Mouse (Mus musculus) neural tube, embryonic 13.5 days (tissue): Measurements from ENCODE around the gene Gm28308. TPM values are rescaled to one million over a fixed set of nuclear protein-coding genes. Genes with fewer than 3 reads are reported as not detected.
A peak's percentile ranks its signal among the peaks of the same experiment; 100 is the strongest.

Experiments
- ATAC-seq: fragments of 200-750 bp; cut with Nextera tagmentation; 2 replicates; pipeline ENCODE4 v1.8.0; 2017; ENCODE audit warnings: low read depth, mild to moderate bottlenecking, moderate TSS enrichment, moderate library complexity
- H3K27ac ChIP-seq: fragments of 300-500 bp; sonication (generic); replicated peaks from 2 replicates; pipeline ENCODE4 v1.5.1; 2015; ENCODE audit warnings: moderate library complexity, mild to moderate bottlenecking, inconsistent platforms
- H3K27me3 ChIP-seq: fragments of 300-500 bp; sonication (generic); 2 replicates; pipeline ENCODE4 v1.6.1; 2015; ENCODE audit warnings: mild to moderate bottlenecking, inconsistent platforms
- H3K36me3 ChIP-seq: fragments of 300-500 bp; sonication (generic); 2 replicates; pipeline ENCODE4 v1.6.1; 2015; ENCODE audit warnings: mild to moderate bottlenecking, inconsistent platforms
- H3K4me1 ChIP-seq: fragments of 300-500 bp; sonication (generic); replicated peaks from 2 replicates; pipeline ENCODE4 v1.6.1; 2015; ENCODE audit warnings: inconsistent platforms
- H3K4me2 ChIP-seq: fragments of 300-500 bp; sonication (generic); 2 replicates; pipeline ENCODE4 v1.6.1; 2015; ENCODE audit warnings: inconsistent platforms, mild to moderate bottlenecking, moderate library complexity
- H3K4me3 ChIP-seq: fragments of 300-500 bp; sonication (generic); 2 replicates; pipeline ENCODE4 v1.5.1; 2015; ENCODE audit warnings: mild to moderate bottlenecking, inconsistent platforms
- H3K9ac ChIP-seq: fragments of 300-500 bp; sonication (generic); 2 replicates; pipeline ENCODE4 v1.6.1; 2015; ENCODE audit warnings: moderate library complexity, mild to moderate bottlenecking, inconsistent platforms
- H3K9me3 ChIP-seq: fragments of 300-500 bp; sonication (generic); 2 replicates; pipeline ENCODE4 v1.6.1; 2016; ENCODE audit warnings: inconsistent platforms
- WGBS: fragments of 180-500 bp; shearing (Covaris S2); methylation state at CpG from one replicate; pipeline ENCODE4 v1.1.7; 2015; 5-methylcytosine and 5-hydroxymethylcytosine counted together
- polyA plus RNA-seq: library from polyadenylated mRNA; unstranded; fragments of >200 nt; fragmentation: Nextera tagmentation; extraction: Ambion mirVana; gene quantifications from 2 replicates; pipeline ENCODE4 v1.2.1, GENCODE M21; 2015

Gene Gm28308
- polyA plus RNA-seq, 1 experiment from 2014 or later, result not detected

- Histone ChIP-seq H3K4me2 (peak overlapping the region; percentile 97), H3K9me3 (no peaks in the 10 kb centered on the region), H3K27ac (peak overlapping the region; percentile 100), H3K36me3 (no peaks in the 10 kb centered on the region), H3K4me1 (peaks cover 22% of the 10 kb centered on the region), H3K27me3 (0 out of 2 replicates have a peak, but pooled peaks cover 2% of the 10 kb centered on the region), H3K4me3 (peak overlapping the region; percentile 96), H3K9ac (peak overlapping the region; percentile 100)
- no peak for ATAC-seq
- 4% methylated on average over 11 of the region's 11 CpGs for WGBS
Measured at GRCm38 (mm10) chr6:52227470-52228222, 14.5 kb upstream of the Gm28308 start.

DNA sequence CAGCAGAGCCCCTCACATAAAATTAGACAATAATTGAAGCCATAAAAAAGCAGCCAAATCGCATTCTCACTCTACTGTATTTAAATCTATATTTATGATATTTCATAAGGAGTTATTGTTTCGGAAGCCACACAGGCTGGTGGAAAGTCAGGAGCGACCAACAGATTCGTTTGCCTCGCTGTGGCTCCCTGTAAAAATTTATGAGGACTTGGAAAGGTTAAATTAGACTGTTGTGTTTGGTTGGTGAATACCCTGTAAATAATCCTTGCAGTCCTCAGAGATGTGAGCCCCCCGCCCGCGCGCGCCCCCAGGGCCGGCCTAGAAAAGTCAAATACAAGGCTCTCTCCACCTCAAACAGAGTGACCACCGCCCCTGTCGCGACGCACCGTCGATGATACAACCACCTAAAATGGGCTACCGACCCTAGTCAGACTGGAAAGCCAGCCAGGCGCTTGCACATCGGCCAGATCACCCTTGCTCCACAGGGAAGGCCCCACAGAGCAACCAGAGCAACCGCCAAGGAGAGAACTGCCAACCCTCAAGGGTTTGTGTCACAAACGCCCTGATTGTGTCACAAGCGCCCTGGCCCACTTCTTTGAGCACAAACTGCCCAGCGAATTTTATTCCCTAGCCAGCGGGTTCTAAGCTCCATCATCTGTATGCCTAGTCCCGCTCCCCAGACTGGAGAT is 13.6 kb upstream of the Gm28308 start:
- Histone ChIP-seq H3K4me2 (peak overlapping the region; percentile 97), H3K9me3 (no peaks in the 10 kb centered on the region), H3K27me3 (no peaks in the 10 kb centered on the region), H3K9ac (peak overlapping the region; percentile 100), H3K36me3 (no peaks in the 10 kb centered on the region), H3K4me3 (peak overlapping the region; percentile 96), H3K27ac (peak overlapping the region; percentile 100), H3K4me1 (peaks cover 30% of the 10 kb centered on the region)
- ATAC-seq, result peak; percentile 15; the same call in 1 of the 2 replicates
- 4% methylated on average over 26 of the region's 26 CpGs for WGBS

DNA sequence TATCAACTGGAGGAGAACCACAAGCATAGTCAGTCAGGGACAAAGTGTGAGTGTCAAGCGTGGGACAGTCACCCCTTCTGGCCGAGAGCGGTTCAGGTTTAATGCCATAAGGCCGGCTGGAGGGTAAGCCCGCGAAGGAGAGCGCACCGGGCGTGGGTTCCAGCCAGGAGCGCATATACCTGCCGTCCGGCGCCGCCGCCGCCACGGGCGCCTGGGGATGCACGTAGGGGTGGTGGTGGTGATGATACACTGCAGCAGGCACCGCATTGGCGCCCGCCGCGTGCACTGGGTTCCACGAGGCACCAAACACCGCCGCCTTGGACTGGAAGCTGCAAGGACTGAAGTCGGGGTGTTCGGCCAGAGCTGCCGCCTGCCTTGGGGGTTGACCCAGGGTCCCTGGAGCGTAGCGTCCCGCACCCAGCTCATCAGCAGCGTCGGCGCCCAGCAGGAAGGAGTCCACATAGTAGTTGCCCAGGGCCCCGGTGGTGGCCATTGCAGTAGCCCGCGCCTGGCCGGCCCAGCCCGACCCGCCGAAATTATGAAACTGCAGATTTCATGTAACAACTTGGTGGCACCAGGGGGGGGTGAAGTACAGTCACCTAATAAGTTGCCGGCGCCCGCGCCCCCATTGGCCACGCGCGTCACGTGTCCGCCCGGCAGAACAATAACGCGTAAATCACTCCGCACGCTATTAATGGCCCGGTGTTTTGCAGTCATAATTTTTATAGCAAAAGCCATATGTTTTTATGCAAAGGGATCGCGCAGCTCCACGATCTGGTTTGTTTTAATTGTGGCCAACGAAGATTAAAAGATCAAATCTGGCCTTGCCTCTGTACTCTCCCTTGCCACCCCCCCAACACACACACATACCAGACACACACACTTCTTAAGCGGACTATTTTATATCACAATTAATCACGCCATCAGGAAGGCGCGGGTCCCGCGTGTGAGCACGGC is 12.8 kb upstream of the Gm28308 start:
- ATAC-seq, result peak; percentile 57
- peak overlapping the region; percentile 96 for H3K4me3 ChIP-seq
- H3K27ac ChIP-seq, result peak overlapping the region; percentile 100

GRCm38 (mm10) chr6:52224895-52225611 is 11.9 kb upstream of the Gm28308 start:
- Histone ChIP-seq H3K4me3 (peak overlapping the region; percentile 96), H3K36me3 (no peaks in the 10 kb centered on the region), H3K27me3 (no peaks in the 10 kb centered on the region), H3K9ac (peak overlapping the region; percentile 100), H3K4me2 (peak overlapping the region; percentile 97), H3K4me1 (peaks cover 42% of the 10 kb centered on the region), H3K27ac (peak overlapping the region; percentile 100), H3K9me3 (no peaks in the 10 kb centered on the region)
- ATAC-seq, result no peak
- WGBS, result under 1% methylated on average over 36 of the region's 36 CpGs

More for the DNA sequence above, 12.8 kb upstream of the Gm28308 start:
- H3K9ac ChIP-seq, result peak overlapping the region; percentile 100
- H3K36me3 ChIP-seq, result no peaks in the 10 kb centered on the region
- no peaks in the 10 kb centered on the region for H3K9me3 ChIP-seq
- H3K4me2 ChIP-seq, result peak overlapping the region; percentile 97
- WGBS, result under 1% methylated on average over 69 of the region's 69 CpGs
- H3K4me1 ChIP-seq, result peaks cover 35% of the 10 kb centered on the region
- no peaks in the 10 kb centered on the region for H3K27me3 ChIP-seq

GRCm38 (mm10) chr6:52223939-52224760 is 11.0 kb upstream of the Gm28308 start:
- Histone ChIP-seq H3K27ac (peak overlapping the region; percentile 100), H3K27me3 (no peaks in the 10 kb centered on the region), H3K9ac (peak overlapping the region; percentile 100), H3K9me3 (no peaks in the 10 kb centered on the region), H3K36me3 (no peaks in the 10 kb centered on the region), H3K4me2 (peak overlapping the region; percentile 97), H3K4me3 (peak overlapping the region; percentile 96), H3K4me1 (peaks cover 51% of the 10 kb centered on the region)
- ATAC-seq, result no peak
- WGBS, result 1% methylated on average over 24 of the region's 24 CpGs

DNA sequence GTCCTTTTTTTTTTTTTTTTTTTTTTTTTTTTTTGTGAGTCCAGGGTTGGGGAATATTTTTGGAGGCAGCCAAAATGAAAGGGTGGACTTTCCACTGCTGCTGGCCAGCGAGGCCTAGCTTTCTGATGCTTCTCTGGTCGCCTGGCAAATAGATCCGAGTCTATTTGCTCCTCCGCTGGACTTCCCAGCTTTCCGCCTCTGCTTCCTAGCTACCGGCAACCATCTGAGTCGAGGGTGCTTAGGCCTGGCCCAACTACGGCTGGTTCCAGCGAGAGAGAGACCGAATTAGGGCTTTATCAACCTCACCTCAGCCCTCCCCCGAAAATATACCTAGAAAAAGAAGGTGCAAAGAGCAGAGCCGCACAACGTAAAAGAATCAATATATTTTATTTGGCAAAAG is 9.6 kb upstream of the Gm28308 start:
- WGBS, result 7% methylated on average over 13 of the region's 13 CpGs
- peak overlapping the region; percentile 100 for H3K27ac ChIP-seq

DNA sequence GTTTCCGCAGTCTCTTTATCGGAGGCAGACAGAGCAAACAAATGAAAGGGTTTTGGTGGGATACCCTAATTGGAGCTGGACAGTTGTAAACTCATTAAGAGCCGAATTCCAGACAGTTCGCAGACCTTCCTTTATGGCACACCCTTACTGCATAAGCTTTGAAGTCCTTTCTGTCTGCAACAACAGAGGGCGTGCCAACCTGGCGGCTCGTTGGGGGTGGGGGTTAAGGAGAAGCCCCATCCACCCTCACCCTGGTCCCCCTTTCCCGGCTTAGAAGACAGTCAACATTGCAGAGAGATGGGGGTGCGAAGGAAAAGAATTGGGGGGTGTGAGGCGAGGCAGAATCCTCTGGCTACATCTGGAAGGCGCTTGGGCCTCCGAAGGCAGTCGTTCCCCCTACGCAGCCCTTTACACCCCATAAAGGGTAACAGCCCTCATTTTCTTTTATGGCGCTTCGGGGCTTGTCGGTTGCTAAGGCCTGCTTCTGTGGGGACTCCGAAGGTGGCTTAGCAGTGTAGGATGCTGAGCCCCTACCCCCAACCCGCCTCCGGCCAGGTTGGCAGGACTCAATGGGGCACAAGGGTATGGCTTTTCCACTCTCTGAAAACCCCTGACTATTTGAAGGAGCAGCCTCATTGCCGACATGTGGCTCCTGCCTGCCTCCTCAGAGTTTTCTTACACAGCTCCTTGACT is 9.0 kb upstream of the Gm28308 start:
- H3K27me3 ChIP-seq, result no peaks in the 10 kb centered on the region
- H3K4me1 ChIP-seq, result peaks cover 54% of the 10 kb centered on the region
- 1% methylated on average over 21 of the region's 21 CpGs for WGBS
- ATAC-seq, result peak; percentile 6
- peak overlapping the region; percentile 100 for H3K27ac ChIP-seq
- peak overlapping the region; percentile 97 for H3K4me2 ChIP-seq
- no peaks in the 10 kb centered on the region for H3K36me3 ChIP-seq
- no peaks in the 10 kb centered on the region for H3K9me3 ChIP-seq
- peak overlapping the region; percentile 96 for H3K4me3 ChIP-seq
- H3K9ac ChIP-seq, result peak overlapping the region; percentile 100

More for the DNA sequence above, 9.6 kb upstream of the Gm28308 start:
- Histone ChIP-seq H3K4me1 (peaks cover 57% of the 10 kb centered on the region), H3K9me3 (no peaks in the 10 kb centered on the region), H3K9ac (peak overlapping the region; percentile 100), H3K4me3 (peak overlapping the region; percentile 96), H3K36me3 (no peaks in the 10 kb centered on the region), H3K27me3 (no peaks in the 10 kb centered on the region), H3K4me2 (peak overlapping the region; percentile 97)
- ATAC-seq, result no peak

- peaks cover 47% of the 10 kb centered on the region for H3K4me1 ChIP-seq
- H3K9me3 ChIP-seq, result no peaks in the 10 kb centered on the region
- H3K27me3 ChIP-seq, result no peaks in the 10 kb centered on the region
- H3K27ac ChIP-seq, result peak within 1 kb of the TSS; percentile 100
- peak within 1 kb of the TSS; percentile 96 for H3K4me3 ChIP-seq
- H3K9ac ChIP-seq, result peak within 1 kb of the TSS; percentile 100
- peak within 1 kb of the TSS; percentile 97 for H3K4me2 ChIP-seq
- peak; percentile 64 for ATAC-seq
- under 1% methylated on average over 46 of the region's 46 CpGs for WGBS
- no peaks in the 10 kb centered on the region for H3K36me3 ChIP-seq
Measured at GRCm38 (mm10) chr6:52221337-52221992, 8.3 kb upstream of the Gm28308 start, which contains the start of gene Hoxa7. Gene Hoxa7 (minus strand): TSS chr6:52221854.

DNA sequence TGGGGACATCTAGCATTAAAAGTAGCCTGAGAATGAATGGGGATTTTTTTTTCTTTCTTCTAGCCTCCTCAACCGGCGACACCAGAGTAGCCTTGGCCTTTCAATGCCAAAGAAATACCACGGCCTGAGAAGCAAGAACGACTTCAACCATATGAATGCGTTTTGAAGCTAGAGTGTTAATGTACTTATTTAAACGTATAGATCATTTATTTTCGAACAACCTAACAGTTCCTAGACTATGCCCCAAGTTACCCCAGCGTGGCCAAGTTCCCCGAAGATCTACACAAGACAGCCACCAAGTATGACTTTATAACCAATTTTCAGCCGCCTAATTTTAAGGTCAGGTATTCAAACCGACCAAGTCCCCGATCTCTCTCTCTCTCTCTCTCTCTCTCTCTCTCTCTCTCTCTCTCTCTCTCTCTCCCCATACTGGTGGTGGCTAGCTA is 7.7 kb upstream of the Gm28308 start:
- WGBS, result 4% methylated on average over 12 of the region's 12 CpGs
- peak overlapping the region; percentile 97 for H3K4me2 ChIP-seq
- H3K9ac ChIP-seq, result peak overlapping the region; percentile 100
- H3K9me3 ChIP-seq, result no peaks in the 10 kb centered on the region
- no peaks in the 10 kb centered on the region for H3K36me3 ChIP-seq
- H3K4me1 ChIP-seq, result peaks cover 51% of the 10 kb centered on the region
- peak overlapping the region; percentile 100 for H3K27ac ChIP-seq
- H3K27me3 ChIP-seq, result no peaks in the 10 kb centered on the region
- H3K4me3 ChIP-seq, result peak overlapping the region; percentile 96
- ATAC-seq, result no peak
